Mouse (Mus musculus) heart, embryonic 14.5 days (tissue): ENCODE measurements at regions not wholly inside any gene's neighbourhood (a gene's known extent, or its start where the extent isn't known, plus 50 kb on each side); places are given as distances from the start of the nearest gene placed in this dataset.

Source experiments
- ATAC-seq: fragments of 200-750 bp; cut with Nextera tagmentation; 2 replicates; pipeline ENCODE4 v1.8.0; 2017; ENCODE audit warnings: low read depth, moderate TSS enrichment; ENCODE audit not compliant: insufficient number of reproducible peaks, insufficient read depth, low FRiP score
- H3K27ac ChIP-seq, 2 experiments: fragments of 200-500 bp in 1 of 2; fragments of 300-500 bp in 1 of 2; sonication (generic) in 1 of 2; replicated peaks in 1 of 2; 2 replicates each; pipeline ENCODE4 v1.5.1; 2012 to 2014; ENCODE audit warnings: low read depth in 2 of 2, low read length in 2 of 2, control low read depth in 1 of 2, mild to moderate bottlenecking in 1 of 2, mixed read lengths in 1 of 2; ENCODE audit not compliant: control insufficient read depth in 1 of 2, insufficient read depth in 1 of 2
- H3K27me3 ChIP-seq: fragments of 300-500 bp; sonication (generic); 2 replicates; pipeline ENCODE4 v1.6.1; 2014; ENCODE audit warnings: mild to moderate bottlenecking, low read length, control low read depth; ENCODE audit not compliant: control insufficient read depth, insufficient read depth
- H3K36me3 ChIP-seq: fragments of 300-500 bp; sonication (generic); 2 replicates; pipeline ENCODE4 v1.6.1; 2014; ENCODE audit warnings: mild to moderate bottlenecking, control low read depth, low read length, mixed read lengths; ENCODE audit not compliant: control insufficient read depth, insufficient read depth
- H3K4me1 ChIP-seq, 2 experiments: fragments of 200-500 bp in 1 of 2; fragments of 300-500 bp in 1 of 2; sonication (generic) in 1 of 2; 2 replicates each; pipeline ENCODE4 v1.6.1; 2012 to 2014; ENCODE audit warnings: low read length in 2 of 2, control low read depth in 1 of 2, mixed read lengths in 1 of 2; ENCODE audit not compliant: control insufficient read depth in 2 of 2, insufficient read depth in 2 of 2
- H3K4me2 ChIP-seq: fragments of 300-500 bp; sonication (generic); 2 replicates; pipeline ENCODE4 v1.6.1; 2014; ENCODE audit warnings: mild to moderate bottlenecking, low read length
- H3K4me3 ChIP-seq, 2 experiments: fragments of 200-500 bp in 1 of 2; fragments of 300-500 bp in 1 of 2; sonication (generic) in 1 of 2; 2 replicates each; pipeline ENCODE4 v1.5.1; 2012 to 2014; ENCODE audit warnings: low read length in 2 of 2, mild to moderate bottlenecking in 2 of 2, control low read depth in 1 of 2, low read depth in 1 of 2, moderate library complexity in 1 of 2; ENCODE audit not compliant: control insufficient read depth in 1 of 2, insufficient read depth in 1 of 2
- H3K9ac ChIP-seq: fragments of 300-500 bp; sonication (generic); 2 replicates; pipeline ENCODE4 v1.6.1; 2014; ENCODE audit warnings: mild to moderate bottlenecking, low read length
- H3K9me3 ChIP-seq: fragments of 300-500 bp; sonication (generic); 2 replicates; pipeline ENCODE4 v1.6.1; 2016; ENCODE audit warnings: low read length, control low read depth; ENCODE audit not compliant: control insufficient read depth
- WGBS: fragments of 180-500 bp; shearing (Covaris S2); extraction: QIAGEN DNeasy Blood & Tissue Kit; methylation state at CpG from one replicate; pipeline ENCODE4 v1.1.7; 2014; 5-methylcytosine and 5-hydroxymethylcytosine counted together

DNA sequence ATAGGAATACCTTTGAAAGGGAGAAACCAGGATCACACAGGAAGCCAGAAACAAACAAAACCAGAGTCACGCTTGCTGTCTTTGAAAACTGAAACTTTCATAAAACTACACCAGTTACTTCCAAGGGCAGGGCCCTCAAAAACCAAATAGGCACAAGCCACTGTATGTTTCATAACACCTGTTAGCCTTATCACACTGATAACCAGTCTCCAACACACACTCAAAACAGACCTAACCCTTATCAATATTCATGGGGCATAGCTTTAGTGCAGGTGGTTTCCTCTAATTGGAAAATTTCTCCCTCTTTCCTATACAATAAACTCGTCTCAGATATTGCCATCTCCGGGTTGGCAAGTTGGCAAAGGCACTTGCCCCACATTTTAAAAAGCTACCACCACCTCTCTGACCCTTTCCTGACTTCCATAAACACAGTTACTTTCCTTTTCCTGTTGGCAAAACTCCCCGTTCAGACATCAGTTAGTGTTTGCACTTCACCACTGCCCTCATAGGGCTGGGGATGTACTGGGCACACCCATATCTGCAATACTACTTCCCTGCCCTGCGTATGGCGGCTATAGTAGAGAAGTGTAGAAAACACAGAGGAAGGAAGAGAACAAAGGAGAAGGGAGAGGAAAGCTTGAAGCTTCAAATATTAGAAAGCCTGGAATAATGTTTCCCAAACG lies 169.1 kb upstream of the Col8a1 start:
- no peak overlapping the region for H3K4me3 ChIP-seq
- 63% methylated on average over 7 of the region's 7 CpGs for WGBS
- H3K9ac ChIP-seq, result no peak overlapping the region
- no peak for ATAC-seq
- H3K27me3 ChIP-seq, result no peaks in the 10 kb centered on the region
- H3K4me2 ChIP-seq, result no peak overlapping the region
- H3K4me1 ChIP-seq, result peaks cover 0 to 2% of the 10 kb centered on the region in 2 experiments; a peak in 1 of 4 replicates
- no peak overlapping the region for H3K27ac ChIP-seq
- no peaks in the 10 kb centered on the region for H3K36me3 ChIP-seq
- H3K9me3 ChIP-seq, result no peaks in the 10 kb centered on the region

- ATAC-seq, result no peak
- Histone ChIP-seq H3K36me3 (no peaks in the 10 kb centered on the region), H3K27me3 (no peaks in the 10 kb centered on the region), H3K4me2 (no peak overlapping the region), H3K9me3 (no peaks in the 10 kb centered on the region), H3K9ac (no peak overlapping the region), H3K4me3 (no peak overlapping the region), H3K4me1 (peaks cover 0 to 2% of the 10 kb centered on the region in 2 experiments; a peak in 1 of 4 replicates), H3K27ac (no peak overlapping the region)
- whole genome bisulfite sequencing, result 75% methylated on average over 4 of the region's 4 CpGs
These were observed 169.6 kb upstream of the Col8a1 start for GRCm38 (mm10) chr16:57924130-57924495.

- H3K36me3 ChIP-seq, result no peaks in the 10 kb centered on the region
- peaks cover 0 to 2% of the 10 kb centered on the region in 2 experiments; a peak in 1 of 4 replicates for H3K4me1 ChIP-seq
- H3K9ac ChIP-seq, result no peak overlapping the region
- H3K9me3 ChIP-seq, result no peaks in the 10 kb centered on the region
- WGBS, result 73% methylated on average over 4 of the region's 4 CpGs
- no peak for ATAC-seq
- H3K4me3 ChIP-seq, result no peak overlapping the region
- no peaks in the 10 kb centered on the region for H3K27me3 ChIP-seq
- no peak overlapping the region for H3K4me2 ChIP-seq
- H3K27ac ChIP-seq, result no peak overlapping the region
These were observed 173.3 kb upstream of the Col8a1 start for GRCm38 (mm10) chr16:57927816-57928215.

- H3K4me3 ChIP-seq, result no peak overlapping the region
- no peak overlapping the region for H3K4me2 ChIP-seq
- H3K36me3 ChIP-seq, result no peaks in the 10 kb centered on the region
- no peak overlapping the region for H3K9ac ChIP-seq
- H3K27ac ChIP-seq, result no peak overlapping the region
- no peaks in the 10 kb centered on the region for H3K9me3 ChIP-seq
- no peaks in the 10 kb centered on the region for H3K27me3 ChIP-seq
- no peak for ATAC-seq
- WGBS, result 36% methylated on average over 4 of the region's 4 CpGs
- peaks cover 0 to 2% of the 10 kb centered on the region in 2 experiments; a peak in 1 of 4 replicates for H3K4me1 ChIP-seq
These were observed 173.8 kb upstream of the Col8a1 start for GRCm38 (mm10) chr16:57928301-57928700.

- no peak for ATAC-seq
- no peaks in the 10 kb centered on the region for H3K36me3 ChIP-seq
These were observed 174.7 kb upstream of the Col8a1 start for GRCm38 (mm10) chr16:57929151-57929764.

GRCm38 (mm10) chr16:57945404-57945803 lies 190.9 kb upstream of the Col8a1 start:
- Histone ChIP-seq H3K27me3 (no peaks in the 10 kb centered on the region), H3K27ac (no peak overlapping the region), H3K4me3 (no peak overlapping the region), H3K9ac (no peak overlapping the region), H3K4me1 (no peaks in the 10 kb centered on the region), H3K9me3 (no peaks in the 10 kb centered on the region), H3K36me3 (no peaks in the 10 kb centered on the region), H3K4me2 (no peak overlapping the region)
- ATAC-seq, result no peak
- WGBS, result 54% methylated on average over 6 of the region's 6 CpGs

More at GRCm38 (mm10) chr16:57929151-57929764, 174.7 kb upstream of the Col8a1 start:
- Histone ChIP-seq H3K4me2 (no peak overlapping the region), H3K9me3 (no peaks in the 10 kb centered on the region), H3K27ac (no peak overlapping the region), H3K9ac (no peak overlapping the region), H3K4me3 (no peak overlapping the region), H3K4me1 (peaks cover 0 to 2% of the 10 kb centered on the region in 2 experiments; a peak in 1 of 4 replicates), H3K27me3 (no peaks in the 10 kb centered on the region)
- 75% methylated on average over 12 of the region's 12 CpGs for WGBS

DNA sequence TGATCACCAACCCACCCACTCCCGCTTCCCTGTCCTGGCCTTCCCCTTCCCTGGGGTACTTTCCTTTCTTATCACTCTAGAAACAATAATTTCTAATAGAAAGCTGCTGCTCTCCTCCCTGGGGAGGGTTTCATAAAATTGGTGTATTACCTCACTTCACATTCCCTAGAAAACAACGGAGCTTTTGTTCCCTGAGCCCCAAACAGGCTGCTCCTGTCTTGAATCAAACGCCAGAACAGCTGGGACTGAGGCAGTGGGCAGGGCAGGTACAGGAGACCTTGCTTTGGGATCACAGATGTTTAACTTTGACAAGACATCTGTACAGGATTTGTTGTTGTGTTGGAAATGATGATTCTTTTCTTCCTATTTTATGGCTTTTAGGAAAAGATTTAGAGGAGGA lies 192.8 kb upstream of the Col8a1 start:
- Histone ChIP-seq H3K4me3 (no peak overlapping the region), H3K27me3 (no peaks in the 10 kb centered on the region), H3K4me2 (no peak overlapping the region), H3K9ac (no peak overlapping the region), H3K4me1 (no peaks in the 10 kb centered on the region), H3K27ac (no peak overlapping the region), H3K9me3 (no peaks in the 10 kb centered on the region), H3K36me3 (no peaks in the 10 kb centered on the region)
- 47% methylated on average over 3 of the region's 3 CpGs for WGBS
- no peak for ATAC-seq
